ENCODE assay signal across 10 mouse cellular contexts in the genomic region with DNA sequence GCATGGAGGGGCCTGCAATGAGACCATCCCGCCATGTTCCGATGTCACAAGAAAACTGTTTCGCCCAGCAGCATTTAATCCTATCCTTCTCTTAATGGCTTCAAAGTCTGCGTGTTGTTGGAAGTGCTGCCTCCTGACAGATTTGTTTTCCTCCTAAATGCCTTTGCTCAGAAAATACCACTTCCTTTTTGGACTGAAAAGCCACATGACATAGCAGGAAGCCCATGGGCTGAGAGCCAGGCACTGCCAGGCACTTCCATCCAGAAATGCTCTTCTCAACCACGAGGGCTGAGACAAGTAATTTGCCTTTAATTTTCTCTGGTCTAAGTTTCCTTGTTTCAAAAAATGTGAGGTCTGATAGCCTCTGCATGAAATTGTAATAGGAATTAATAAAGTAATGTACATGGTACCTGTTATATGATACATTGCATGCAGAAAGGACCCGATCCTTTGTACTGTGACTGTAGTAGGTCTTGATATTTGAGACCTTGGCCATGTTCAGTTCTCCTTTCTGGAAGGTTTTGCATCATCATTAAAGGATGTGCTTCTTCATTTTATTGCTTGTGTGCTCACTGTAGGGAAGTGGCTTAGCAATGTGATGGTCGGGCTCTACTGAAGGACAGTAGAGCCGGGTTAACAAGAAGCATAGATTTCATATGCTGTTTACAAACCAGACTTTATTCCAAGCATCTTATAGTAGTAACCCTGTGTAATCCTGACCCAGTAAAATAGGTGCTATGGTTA.
DNase-seq lines count a peak whose midpoint lies in the region; ATAC-seq and TF ChIP-seq lines count a peak whose summit lies in the region.
"Had no signal": no experiment of that assay in that cellular context is flagged by ENCODE, and none has a peak within 500 bp of the region (broad histone marks: within the 10 kb centered on the region; RNA-seq: fewer than 3 reads in every experiment).

No protein-coding gene starts in this region.

- H3K9ac ChIP-seq in lung, embryonic 14.5 days: no peak overlapping the region

- peak; percentile 7 for DNase-seq in gastrocnemius, adult 18-20 months (ENCODE audit: low spot score)
- no peak for DNase-seq in gastrocnemius, adult 8-10 months (ENCODE audit: low spot score in 2 of 2)
- peak; percentile 42 for DNase-seq in lung, embryonic 14.5 days
- DNase-seq in lung, postnatal 25 days (ENCODE audit: low spot score): no peak
- DNase-seq in cerebellum, adult 11 months: peak; percentile 19
- no peak for DNase-seq in yolk sac, embryonic 10.5 days (ENCODE audit: low spot score)
- DNase-seq in thymus, postnatal 14 days: no peak
- DNase-seq: liver; thymus, postnatal 4 days had no signal

- no peaks in the 10 kb centered on the region for H3K4me1 ChIP-seq in lung, embryonic 14.5 days (ENCODE audit: insufficient read depth)

- no peaks in the 10 kb centered on the region for H3K9me3 ChIP-seq in lung, embryonic 14.5 days (ENCODE audit: low read depth, low read length)

- H3K27me3 ChIP-seq in lung, embryonic 14.5 days (ENCODE audit: insufficient read depth, low read length): no peaks in the 10 kb centered on the region

- no peak for TF ChIP-seq CTCF in lung, embryonic 14.5 days (IDR thresholded peaks at IDR 0.05; ENCODE audit: low read depth)

- ATAC-seq in lung, embryonic 14.5 days (ENCODE audit: insufficient read depth): no peak

- no peaks in the 10 kb centered on the region for H3K79me2 ChIP-seq in macrophage (ENCODE audit: inconsistent target)

- no peaks in the 10 kb centered on the region for H3K36me3 ChIP-seq in lung, embryonic 14.5 days (ENCODE audit: insufficient read depth)
- H3K36me3 ChIP-seq in macrophage (ENCODE audit: inconsistent target): no peaks in the 10 kb centered on the region

- H3K4me2 ChIP-seq in lung, embryonic 14.5 days: no peak overlapping the region

- no peak overlapping the region for H3K27ac ChIP-seq in lung, embryonic 14.5 days (ENCODE audit: low read depth)
- H3K27ac ChIP-seq in macrophage: peak overlapping the region; percentile 86

- 80% methylated on average over 8 of the region's 8 CpGs for WGBS in lung, embryonic 14.5 days
- 35% methylated on average over 8 of the region's 8 CpGs for WGBS in macrophage (ENCODE audit: missing documents)

- no peak overlapping the region for H3K4me3 ChIP-seq in lung, embryonic 14.5 days (ENCODE audit: low read depth, low read length)
- no peak overlapping the region for H3K4me3 ChIP-seq in macrophage (ENCODE audit: inconsistent target)

Comparison
In these comparisons a context has a peak if more than half of its experiments do, and no peak if none do; other contexts are left out.
1. DNase-seq: peak in gastrocnemius, adult 18-20 months (single experiment), lung, embryonic 14.5 days (single experiment) and cerebellum, adult 11 months (single experiment); none in gastrocnemius, adult 8-10 months (0 of 2), lung, postnatal 25 days (single experiment), yolk sac, embryonic 10.5 days (single experiment) and thymus, postnatal 14 days (single experiment).